Mouse (Mus musculus) liver, embryonic 13.5 days (tissue): ENCODE results near the gene Gjc2. TPM values are rescaled to one million over a fixed set of nuclear protein-coding genes. Genes with fewer than 3 reads are reported as not detected.
"Not testable (repeated sequence)": the region's sequence is repeated elsewhere in the genome, so short reads cannot be mapped to it uniquely, and the experiment has no call there.

Experiments
- ATAC-seq: fragments of 200-750 bp; cut with Nextera tagmentation; 2 replicates; pipeline ENCODE4 v1.8.0; 2017; ENCODE audit warnings: low read depth, mild to moderate bottlenecking, moderate number of reproducible peaks, moderate library complexity
- DNase-seq: peaks from one replicate; pipeline ENCODE4 v3.0.0; 2022
- H3K27ac ChIP-seq: fragments of 300-500 bp; sonication (generic); 2 replicates; pipeline ENCODE4 v1.5.1; 2015; ENCODE audit warnings: moderate library complexity, mild to moderate bottlenecking, inconsistent platforms
- H3K27me3 ChIP-seq: fragments of 300-500 bp; sonication (generic); 2 replicates; pipeline ENCODE4 v1.6.1; 2015; ENCODE audit warnings: mild to moderate bottlenecking, inconsistent platforms
- H3K36me3 ChIP-seq: fragments of 300-500 bp; sonication (generic); 2 replicates; pipeline ENCODE4 v1.6.1; 2015; ENCODE audit warnings: mild to moderate bottlenecking, inconsistent platforms
- H3K4me1 ChIP-seq: fragments of 300-500 bp; sonication (generic); replicated peaks from 2 replicates; pipeline ENCODE4 v1.6.1; 2015; ENCODE audit warnings: inconsistent platforms
- H3K4me2 ChIP-seq: fragments of 300-500 bp; sonication (generic); 2 replicates; pipeline ENCODE4 v1.6.1; 2015; ENCODE audit warnings: inconsistent platforms, mild to moderate bottlenecking, moderate library complexity
- H3K4me3 ChIP-seq: fragments of 300-500 bp; sonication (generic); replicated peaks from 2 replicates; pipeline ENCODE4 v1.5.1; 2015; ENCODE audit warnings: mild to moderate bottlenecking, inconsistent platforms
- H3K9ac ChIP-seq: fragments of 300-500 bp; sonication (generic); 2 replicates; pipeline ENCODE4 v1.6.1; 2015; ENCODE audit warnings: mild to moderate bottlenecking, inconsistent platforms
- H3K9me3 ChIP-seq: fragments of 300-500 bp; sonication (generic); replicated peaks from 2 replicates; pipeline ENCODE4 v1.6.1; 2016; ENCODE audit warnings: inconsistent platforms
- WGBS: fragments of 180-500 bp; shearing (Covaris S2); methylation state at CpG from one replicate; pipeline ENCODE4 v1.1.7; 2015; ENCODE audit not compliant: insufficient replicate concordance; 5-methylcytosine and 5-hydroxymethylcytosine counted together
- polyA plus RNA-seq: library from polyadenylated mRNA; unstranded; fragments of >200 nt; fragmentation: Nextera tagmentation; extraction: Ambion mirVana; gene quantifications from 2 replicates; pipeline ENCODE4 v1.2.1, GENCODE M21; 2015

The Gjc2 gene
- polyA plus RNA-seq, 1 experiment from 2014 or later = 0.07 TPM

DNA sequence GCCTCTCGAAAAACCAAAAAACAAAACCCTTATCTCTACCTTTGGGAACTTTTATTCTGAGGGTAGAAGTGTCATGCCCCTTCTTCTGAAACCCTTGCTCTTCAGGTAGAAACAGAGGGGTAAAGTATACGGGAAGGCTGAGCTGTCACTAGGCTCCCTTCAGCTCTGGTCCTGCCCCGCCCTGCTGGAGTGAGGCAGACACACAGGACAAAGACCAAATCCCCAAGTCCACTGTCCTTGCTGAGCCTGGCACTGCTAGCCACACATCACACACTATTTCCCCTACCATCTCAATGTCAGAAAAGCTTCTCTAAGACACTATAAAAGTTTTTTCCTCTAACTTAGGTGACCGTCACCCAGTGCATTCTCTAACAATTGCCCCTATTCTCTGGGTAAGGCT, 39.3 kb upstream of the Gjc2 start:
- DNase-seq (no peak), ATAC-seq (no peak)
- peaks cover 94% of the 10 kb centered on the region for H3K4me1 ChIP-seq
- no peak overlapping the region for H3K4me3 ChIP-seq
- 0 out of 2 replicates have a peak overlapping the region, but pooled peaks have one; percentile 10 for H3K4me2 ChIP-seq
- 72% methylated on average over 4 of the region's 4 CpGs for WGBS
- no peaks in the 10 kb centered on the region for H3K9me3 ChIP-seq
- 0 out of 2 replicates have a peak overlapping the region, but pooled peaks have one; percentile 30 for H3K27ac ChIP-seq
- peaks cover 56% of the 10 kb centered on the region for H3K36me3 ChIP-seq
- H3K27me3 ChIP-seq = no peaks in the 10 kb centered on the region
- H3K9ac ChIP-seq = no peak overlapping the region

DNA sequence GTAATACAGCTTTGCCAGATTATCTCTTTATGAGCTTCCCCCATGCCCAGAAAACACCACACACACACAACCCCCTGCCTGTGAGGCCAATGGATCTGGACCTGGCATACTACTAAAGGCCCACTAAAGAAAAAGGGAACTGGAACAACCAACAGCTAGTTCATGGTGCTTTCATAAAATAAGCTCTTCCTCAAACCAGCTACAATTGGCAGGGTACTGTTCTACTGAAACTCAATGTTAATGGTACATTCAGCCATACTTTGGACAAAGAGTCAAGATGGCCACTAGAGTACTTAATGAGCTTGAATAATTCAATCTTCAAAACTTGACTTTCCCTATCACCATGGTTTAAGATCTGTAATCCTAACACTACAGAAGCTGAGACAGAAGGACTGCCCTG, 38.6 kb upstream of the Gjc2 start:
- ATAC-seq = no peak
- Histone ChIP-seq H3K36me3 (peaks cover 59% of the 10 kb centered on the region), H3K4me2 (no peak overlapping the region), H3K4me1 (peaks cover 94% of the 10 kb centered on the region), H3K27ac (no peak overlapping the region), H3K4me3 (no peak overlapping the region), H3K9ac (no peak overlapping the region), H3K27me3 (no peaks in the 10 kb centered on the region), H3K9me3 (no peaks in the 10 kb centered on the region)
- no peak for DNase-seq

DNA sequence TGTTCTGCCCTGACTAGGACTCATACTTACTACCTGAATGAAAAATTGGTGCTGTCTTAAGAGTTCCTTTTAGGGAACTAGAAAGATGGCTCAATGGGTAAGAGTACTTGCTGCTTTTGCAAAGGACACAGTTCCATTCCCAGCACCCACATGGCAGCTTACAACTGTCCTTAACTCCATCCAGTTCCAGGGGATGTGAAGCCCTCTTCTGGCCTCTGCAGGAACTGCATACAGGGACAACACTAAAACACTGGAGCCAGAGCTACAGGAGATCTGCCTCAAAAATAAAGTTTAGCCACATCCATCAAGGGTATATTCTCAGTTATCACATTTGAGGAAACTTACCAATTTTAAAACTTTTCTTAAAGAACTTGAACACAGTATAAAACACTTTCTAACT, 36.1 kb upstream of the Gjc2 start:
- H3K4me2 ChIP-seq = no peak overlapping the region
- H3K4me3 ChIP-seq = no peak overlapping the region
- peaks cover 72% of the 10 kb centered on the region for H3K36me3 ChIP-seq
- H3K27ac ChIP-seq = no peak overlapping the region
- no peak for ATAC-seq
- no peak overlapping the region for H3K9ac ChIP-seq
- no peaks in the 10 kb centered on the region for H3K27me3 ChIP-seq
- H3K4me1 ChIP-seq = peaks cover 82% of the 10 kb centered on the region
- DNase-seq = no peak
- no peaks in the 10 kb centered on the region for H3K9me3 ChIP-seq

DNA sequence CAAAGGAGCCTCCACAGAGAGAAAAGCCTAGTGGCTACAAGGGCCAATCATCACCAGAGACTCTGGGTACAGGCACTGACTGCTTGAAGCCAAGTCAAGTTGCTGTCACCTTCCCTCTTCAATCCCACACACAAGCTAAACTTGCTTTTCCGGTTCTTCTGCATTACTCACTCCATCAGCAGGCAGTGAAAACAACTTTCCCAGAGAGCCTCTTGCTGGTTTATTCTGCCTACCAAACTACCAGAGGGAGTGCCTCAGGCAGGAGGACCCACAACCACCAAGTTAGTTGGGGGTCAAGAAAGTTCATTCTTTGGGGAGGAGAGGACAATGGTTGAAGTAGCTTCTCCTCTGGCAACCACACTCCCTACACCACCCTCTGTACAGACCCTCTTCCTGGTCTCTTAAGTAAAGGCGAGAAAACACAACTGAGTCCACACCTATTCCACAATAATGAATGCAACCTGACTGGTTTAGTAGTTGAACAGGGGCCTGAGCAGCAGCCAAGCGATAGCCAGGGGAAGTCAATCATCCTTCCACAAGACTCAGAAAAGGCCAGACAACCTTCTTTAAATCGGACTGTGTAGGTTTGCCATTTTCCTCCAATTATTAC, 35.5 kb upstream of the Gjc2 start:
- 79% methylated on average over 4 of the region's 4 CpGs for WGBS
- H3K4me1 ChIP-seq = peaks cover 81% of the 10 kb centered on the region
- ATAC-seq (no peak), DNase-seq (no peak)
- no peak overlapping the region for H3K4me3 ChIP-seq
- no peaks in the 10 kb centered on the region for H3K27me3 ChIP-seq
- H3K27ac ChIP-seq = no peak overlapping the region
- H3K4me2 ChIP-seq = no peak overlapping the region
- no peak overlapping the region for H3K9ac ChIP-seq
- peaks cover 72% of the 10 kb centered on the region for H3K36me3 ChIP-seq
- no peaks in the 10 kb centered on the region for H3K9me3 ChIP-seq

DNA sequence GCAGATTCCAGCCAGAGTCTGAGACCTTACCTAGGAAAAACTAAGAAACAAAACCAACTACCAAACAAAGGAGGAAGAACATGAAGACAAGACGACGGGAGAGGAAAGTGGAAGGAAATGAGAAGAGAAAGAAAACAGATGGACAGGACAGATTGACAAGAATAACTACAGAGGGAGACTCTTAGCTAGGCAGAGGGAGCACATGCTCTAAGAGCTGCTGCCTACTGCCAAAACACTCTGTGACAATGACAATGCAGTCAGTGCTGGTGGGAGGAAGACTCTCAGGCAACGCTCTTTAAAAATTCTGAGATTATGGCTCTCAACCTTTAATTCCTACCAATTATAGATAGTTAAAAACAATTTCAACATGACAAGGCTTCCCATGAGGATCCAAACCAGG, 33.9 kb upstream of the Gjc2 start:
- no peaks in the 10 kb centered on the region for H3K9me3 ChIP-seq
- ATAC-seq = no peak
- WGBS = 28% methylated on average over 3 of the region's 3 CpGs
- no peak overlapping the region for H3K4me3 ChIP-seq
- H3K4me1 ChIP-seq = peaks cover 78% of the 10 kb centered on the region
- no peaks in the 10 kb centered on the region for H3K27me3 ChIP-seq
- H3K27ac ChIP-seq = no peak overlapping the region; the same call in 1 of the 2 replicates
- H3K36me3 ChIP-seq = peaks cover 75% of the 10 kb centered on the region
- no peak overlapping the region for H3K4me2 ChIP-seq
- no peak for DNase-seq
- H3K9ac ChIP-seq = no peak overlapping the region

DNA sequence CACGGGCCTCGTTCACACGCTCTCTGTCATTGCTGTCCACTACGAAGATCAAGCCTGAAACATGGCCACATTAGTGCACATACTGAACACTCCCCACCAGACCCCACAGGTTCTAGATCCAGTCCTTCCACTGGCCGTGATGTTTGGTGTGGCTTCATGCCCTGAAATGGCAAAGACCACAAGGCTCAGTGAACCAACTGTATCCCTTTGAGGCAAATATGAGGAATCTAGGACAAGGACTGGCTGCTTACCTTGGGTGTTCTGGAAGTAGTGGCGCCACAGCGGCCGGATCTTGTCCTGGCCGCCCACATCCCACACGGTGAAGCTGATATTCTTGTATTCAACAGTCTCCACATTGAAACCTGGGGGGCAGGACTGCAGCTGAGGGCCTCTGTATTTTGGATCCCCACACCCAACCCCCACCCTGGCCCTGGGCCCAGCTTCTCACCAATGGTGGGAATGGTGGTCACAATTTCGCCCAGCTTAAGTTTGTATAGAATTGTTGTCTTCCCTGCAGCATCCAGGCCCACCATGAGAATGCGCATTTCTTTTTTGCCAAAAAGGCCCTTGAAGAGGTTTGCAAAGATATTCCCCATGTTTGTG, 30.0 kb upstream of the Gjc2 start:
- peaks cover 77% of the 10 kb centered on the region for H3K36me3 ChIP-seq
- H3K9me3 ChIP-seq = no peaks in the 10 kb centered on the region
- DNase-seq (no peak), ATAC-seq (no peak)
- no peak overlapping the region for H3K27ac ChIP-seq
- no peak overlapping the region for H3K4me3 ChIP-seq
- H3K27me3 ChIP-seq = no peaks in the 10 kb centered on the region
- no peak overlapping the region for H3K4me2 ChIP-seq
- WGBS = 85% methylated on average over 12 of the region's 12 CpGs
- H3K4me1 ChIP-seq = peaks cover 75% of the 10 kb centered on the region
- no peak overlapping the region for H3K9ac ChIP-seq

DNA sequence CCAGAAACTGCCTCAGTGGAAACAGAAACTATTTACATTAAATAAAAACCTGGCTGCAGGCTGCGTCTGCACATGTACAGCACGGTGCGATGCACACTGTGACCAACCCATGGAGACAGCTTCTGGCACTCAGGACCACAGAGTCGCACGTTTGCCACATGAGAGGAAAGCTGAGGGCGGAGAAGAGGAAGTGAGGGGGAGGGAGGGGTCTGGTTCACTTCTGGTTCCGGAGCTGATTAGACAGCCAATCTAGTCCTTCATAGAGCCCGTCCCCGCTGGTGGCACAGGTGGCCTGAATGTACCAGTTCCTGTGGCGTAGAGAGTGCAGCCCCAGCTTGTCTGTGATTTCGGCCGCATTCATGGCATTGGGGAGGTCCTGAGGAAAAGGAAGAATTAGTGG, 29.3 kb upstream of the Gjc2 start:
- WGBS = 31% methylated on average over 12 of the region's 12 CpGs

DNA sequence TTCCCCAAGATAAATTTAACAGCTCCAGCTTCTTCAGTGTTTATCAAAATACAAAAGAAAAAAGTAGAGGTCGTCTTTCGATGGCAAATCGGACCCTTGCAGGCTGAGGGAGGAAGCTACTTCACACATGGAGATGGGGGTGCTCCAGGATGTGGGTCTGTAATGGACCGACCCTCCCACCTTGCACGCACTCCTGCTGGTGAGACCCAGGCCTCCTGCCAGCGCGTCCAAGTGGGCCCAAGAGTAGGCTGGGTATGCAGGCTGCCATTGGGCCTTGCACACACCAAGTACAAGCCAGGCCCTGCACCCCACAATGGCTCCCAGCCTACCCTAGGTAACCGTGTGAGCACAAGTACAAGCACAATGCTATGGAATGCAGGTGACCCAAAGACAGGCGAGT, 28.5 kb upstream of the Gjc2 start:
- not testable (repeated sequence) for H3K27me3 ChIP-seq, DNase-seq, H3K4me3 ChIP-seq, ATAC-seq, H3K4me2 ChIP-seq, H3K9ac ChIP-seq, H3K27ac ChIP-seq, H3K9me3 ChIP-seq
- H3K4me1 ChIP-seq = peaks cover 69% of the 10 kb centered on the region
- H3K36me3 ChIP-seq = peaks cover 70% of the 10 kb centered on the region
- 90% methylated on average over 9 of the region's 9 CpGs for WGBS

More for the DNA sequence above, 29.3 kb upstream of the Gjc2 start:
- peaks cover 71% of the 10 kb centered on the region for H3K36me3 ChIP-seq
- not testable (repeated sequence) for DNase-seq, H3K9me3 ChIP-seq, H3K4me2 ChIP-seq, ATAC-seq, H3K4me3 ChIP-seq, H3K9ac ChIP-seq, H3K27me3 ChIP-seq, H3K27ac ChIP-seq
- H3K4me1 ChIP-seq = peaks cover 75% of the 10 kb centered on the region

DNA sequence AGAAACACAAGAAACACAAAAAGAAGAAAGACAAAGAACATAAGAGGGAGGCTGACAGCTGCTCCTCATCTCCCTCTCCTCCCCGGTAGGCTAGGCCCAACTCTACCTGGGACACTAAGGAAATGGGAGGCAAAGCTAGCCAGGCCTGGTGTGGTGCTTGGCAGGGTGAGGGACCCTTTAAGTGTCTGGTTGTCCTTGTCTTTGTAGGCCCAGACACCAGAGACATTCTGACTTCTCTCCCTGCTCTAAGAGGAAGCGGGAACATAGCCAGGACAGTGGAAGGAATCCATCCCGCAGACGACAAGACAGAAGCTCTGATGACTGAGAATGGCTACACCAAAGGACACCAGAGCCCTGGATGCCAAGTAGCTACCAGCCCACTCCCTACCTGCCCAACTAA, 27.0 kb upstream of the Gjc2 start:
- DNase-seq (no peak), ATAC-seq (no peak)
- H3K4me1 ChIP-seq = peaks cover 59% of the 10 kb centered on the region
- no peaks in the 10 kb centered on the region for H3K27me3 ChIP-seq
- 0 out of 2 replicates have a peak overlapping the region, but pooled peaks have one; percentile 95 for H3K27ac ChIP-seq
- no peak overlapping the region for H3K9ac ChIP-seq
- 85% methylated on average over 4 of the region's 4 CpGs for WGBS
- peak overlapping the region; percentile 95; the same call in 1 of the 2 replicates for H3K4me2 ChIP-seq
- H3K4me3 ChIP-seq = 0 out of 2 replicates have a peak overlapping the region, but pooled peaks have one; percentile 1
- H3K9me3 ChIP-seq = no peaks in the 10 kb centered on the region
- peaks cover 78% of the 10 kb centered on the region for H3K36me3 ChIP-seq

DNA sequence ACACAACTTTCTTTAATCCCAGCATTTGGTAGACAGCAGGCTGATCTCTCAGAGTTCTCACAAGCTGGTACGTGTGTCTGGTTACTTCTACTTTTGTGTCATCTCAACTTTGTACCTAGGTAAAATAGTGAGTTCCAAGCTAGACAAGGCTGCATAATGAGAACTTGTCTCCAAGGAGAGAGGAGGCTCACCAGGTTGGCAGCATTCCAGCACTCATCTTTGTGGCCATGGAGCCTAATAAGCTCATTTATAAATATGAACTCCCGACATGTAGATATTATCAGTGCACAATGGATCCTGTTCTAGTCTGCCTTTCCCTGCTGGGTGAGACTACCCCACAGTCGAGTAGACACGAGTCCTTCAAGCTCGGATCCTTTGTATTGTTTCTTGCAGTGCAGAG, 26.6 kb upstream of the Gjc2 start:
- Histone ChIP-seq H3K4me1 (peaks cover 59% of the 10 kb centered on the region), H3K4me2 (peak overlapping the region; percentile 95), H3K9ac (peak overlapping the region; percentile 94), H3K9me3 (no peaks in the 10 kb centered on the region), H3K27ac (peak overlapping the region; percentile 95), H3K36me3 (peaks cover 79% of the 10 kb centered on the region), H3K27me3 (no peaks in the 10 kb centered on the region), H3K4me3 (peak overlapping the region; percentile 94)
- ATAC-seq (no peak), DNase-seq (no peak)
- 69% methylated on average over 5 of the region's 5 CpGs for WGBS

DNA sequence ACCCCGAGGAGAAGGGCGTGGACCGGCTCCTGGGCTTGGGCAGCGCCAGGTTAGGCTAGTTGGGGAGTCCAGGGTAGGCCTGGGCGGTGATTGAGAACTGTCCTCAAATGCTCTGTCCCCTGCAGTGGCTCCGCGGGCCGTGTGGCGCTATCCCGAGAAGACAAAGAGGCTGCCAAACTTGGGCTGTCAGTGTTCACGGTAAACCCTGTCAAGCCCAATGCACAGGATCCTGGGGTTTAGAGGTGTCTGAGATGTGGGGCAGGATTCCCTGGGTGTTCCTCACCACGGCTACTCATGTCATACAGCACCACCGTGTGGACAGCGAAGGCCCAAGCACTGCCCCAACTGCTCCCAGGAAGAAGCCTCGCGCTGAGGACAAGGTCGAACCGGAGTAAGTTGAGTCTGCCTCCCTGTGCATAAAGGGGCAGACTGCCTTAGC, 26.0 kb upstream of the Gjc2 start:
- H3K36me3 ChIP-seq = peaks cover 79% of the 10 kb centered on the region

More for the DNA sequence above, 26.0 kb upstream of the Gjc2 start:
- Histone ChIP-seq H3K27ac (peak overlapping the region; percentile 95), H3K4me2 (peak overlapping the region; percentile 95), H3K27me3 (no peaks in the 10 kb centered on the region), H3K9me3 (no peaks in the 10 kb centered on the region), H3K4me3 (peak overlapping the region; percentile 94), H3K9ac (peak overlapping the region; percentile 94), H3K4me1 (peaks cover 55% of the 10 kb centered on the region)
- WGBS = 10% methylated on average over 18 of the region's 18 CpGs
- peak; percentile 70 for ATAC-seq
- DNase-seq = peak; percentile 71
